Mouse (Mus musculus) thymus, adult 18-20 months (tissue): ENCODE results near the gene Tmem117.

Experiments used
- DNase-seq, 2 experiments: peaks; one replicate each; pipeline ENCODE4 v3.0.0; 2022; ENCODE audit warnings: mixed read lengths in 2 of 2

Tmem117 gene

GRCm38 (mm10) chr15:94771691-94772090 lies 142.7 kb downstream of the Tmem117 start:
- no peak for DNase-seq

GRCm38 (mm10) chr15:94776119-94777069 lies 147.4 kb downstream of the Tmem117 start:
- no peak for DNase-seq

- no peak for DNase-seq
Observed at GRCm38 (mm10) chr15:94781556-94781955, 152.5 kb downstream of the Tmem117 start.

- DNase-seq, result no peak
Observed at GRCm38 (mm10) chr15:94793455-94793854, 164.4 kb downstream of the Tmem117 start.

GRCm38 (mm10) chr15:94795484-94795883 lies 166.5 kb downstream of the Tmem117 start:
- no peak for DNase-seq

- DNase-seq, result no peak
Observed at GRCm38 (mm10) chr15:94798236-94798635, 169.2 kb downstream of the Tmem117 start.

DNA sequence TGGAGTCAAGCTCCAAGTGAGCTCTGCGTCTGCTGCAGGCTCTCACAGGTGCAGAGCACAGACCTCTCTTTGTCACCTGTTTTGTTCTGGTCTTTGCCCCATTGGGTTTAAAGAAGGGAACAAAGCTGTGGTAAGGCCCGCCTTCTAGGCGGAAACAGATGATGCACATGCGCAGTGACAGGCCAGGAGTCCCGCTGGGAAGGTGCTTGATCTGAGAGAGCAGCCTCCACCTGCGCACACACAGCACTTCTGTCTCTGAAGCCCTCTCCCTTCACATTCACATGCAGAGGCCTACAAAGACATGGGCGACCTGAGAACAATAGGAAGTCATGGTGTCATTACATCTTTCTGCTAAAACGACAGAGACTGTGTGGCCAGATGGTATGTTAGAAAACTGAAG lies 172.4 kb downstream of the Tmem117 start:
- DNase-seq, result no peak

GRCm38 (mm10) chr15:94802820-94803219 lies 173.8 kb downstream of the Tmem117 start:
- DNase-seq, result no peak

DNA sequence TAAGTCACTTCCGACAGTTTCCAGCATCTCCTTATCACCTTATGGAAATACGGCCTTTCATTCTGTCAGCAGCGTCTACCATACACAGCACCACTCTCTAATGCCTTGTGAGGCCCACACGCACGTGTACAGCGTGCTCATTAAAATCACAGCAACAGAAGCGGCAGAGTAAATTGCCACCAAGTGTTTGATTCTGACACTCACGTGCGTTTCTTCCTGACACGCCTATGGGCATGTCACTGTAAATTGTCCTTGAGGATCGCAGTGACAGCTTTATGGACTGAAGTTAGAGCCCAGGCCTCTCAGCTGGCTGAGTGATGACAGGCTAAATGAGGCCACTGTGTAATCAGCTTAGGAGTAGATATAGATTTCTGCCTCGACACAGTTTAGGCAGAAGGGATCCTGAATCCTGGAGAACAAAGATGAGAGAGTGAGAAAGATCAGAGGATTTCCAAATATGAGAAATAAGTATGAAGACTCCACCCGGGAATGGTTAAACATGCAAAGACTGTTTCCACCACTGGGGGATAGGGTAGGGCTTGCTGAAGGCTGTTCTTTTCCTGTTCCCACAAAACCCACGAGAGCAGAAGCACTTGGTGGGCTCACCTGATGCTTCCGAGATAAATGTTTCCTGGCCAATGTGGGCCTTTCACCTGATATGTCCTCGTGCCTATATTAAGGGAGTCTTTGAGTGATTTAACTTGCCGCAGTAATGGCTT lies 174.8 kb downstream of the Tmem117 start:
- DNase-seq, result no peak

DNA sequence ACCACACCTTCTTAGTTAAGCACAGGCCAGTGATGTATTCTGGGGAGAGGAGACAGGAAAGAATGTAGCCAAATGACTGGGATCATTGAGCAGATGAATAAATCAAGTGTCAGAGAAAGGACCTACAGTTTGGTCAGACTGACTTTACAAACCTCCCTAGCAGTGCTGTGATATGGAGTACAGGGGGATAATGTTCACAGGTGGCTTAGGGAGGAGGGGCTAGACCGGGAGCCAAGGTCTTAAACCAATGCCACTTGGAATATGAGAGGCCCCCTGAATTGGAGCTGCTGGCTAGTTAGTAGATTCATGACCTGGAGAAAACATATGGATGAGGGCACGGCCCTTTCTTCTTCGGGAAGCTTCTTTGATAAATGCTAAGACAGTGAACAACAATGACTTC lies 177.0 kb downstream of the Tmem117 start:
- DNase-seq, result no peak

DNA sequence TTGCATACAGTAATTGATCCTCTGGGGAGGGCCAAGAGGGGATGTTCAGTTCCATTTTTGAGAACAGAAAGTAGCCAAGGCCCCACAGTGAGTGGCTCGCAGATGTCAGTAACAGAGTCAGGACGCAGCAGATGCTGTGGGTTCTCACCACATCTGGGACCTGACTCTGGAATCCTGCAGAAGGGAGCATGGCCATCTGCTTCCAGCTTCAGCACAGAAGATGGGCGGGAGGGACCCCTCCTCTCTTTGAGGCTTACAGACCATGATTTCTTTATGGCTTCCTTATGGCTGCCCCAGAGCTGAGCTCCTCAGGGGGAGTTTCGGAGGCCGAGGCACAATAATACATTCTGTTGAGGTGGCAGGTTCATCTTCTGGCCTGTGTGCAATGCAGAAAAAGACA lies 182.5 kb downstream of the Tmem117 start:
- no peak for DNase-seq

GRCm38 (mm10) chr15:94814213-94815100 lies 185.4 kb downstream of the Tmem117 start:
- no peak for DNase-seq

DNA sequence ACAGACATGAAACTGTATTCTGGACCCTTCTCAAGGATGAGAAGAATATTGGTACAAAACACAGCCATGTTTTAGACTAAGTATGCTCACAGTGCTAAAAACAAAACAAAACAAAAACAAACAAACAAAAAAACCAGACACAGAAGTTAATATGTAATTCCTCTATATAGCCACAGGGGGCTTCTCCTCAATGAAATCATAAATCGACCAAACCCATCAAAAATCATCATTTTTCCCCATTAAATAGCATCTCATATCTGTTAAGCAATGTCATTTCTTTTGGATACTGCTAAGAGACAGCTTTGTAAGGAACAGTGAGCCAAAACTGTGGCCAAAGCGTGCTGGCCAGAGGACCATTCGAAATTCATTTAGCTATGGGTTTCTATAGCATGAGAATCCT lies 206.6 kb downstream of the Tmem117 start:
- no peak for DNase-seq

DNA sequence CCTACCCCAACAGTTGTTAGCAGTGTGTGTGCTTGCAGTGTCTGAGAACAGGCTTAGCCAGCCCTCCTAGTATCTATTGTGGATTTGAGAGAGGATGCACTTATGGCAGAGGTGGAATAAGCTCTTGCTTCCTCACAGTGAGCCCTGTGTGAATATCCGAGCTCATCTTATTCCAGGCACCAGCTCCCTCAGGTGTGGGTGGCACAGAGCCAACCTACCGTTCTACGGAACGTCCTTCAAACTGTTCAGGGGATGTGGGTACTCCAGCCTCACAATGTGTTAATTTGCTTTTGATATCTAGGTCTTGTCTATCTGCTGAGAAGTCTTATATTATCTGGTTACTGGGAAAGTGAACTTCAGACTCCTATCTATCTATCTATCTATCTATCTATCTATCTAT lies 209.6 kb downstream of the Tmem117 start:
- no peak for DNase-seq

- DNase-seq, result no peak
Observed at GRCm38 (mm10) chr15:94847501-94847900, 218.5 kb downstream of the Tmem117 start.

- DNase-seq, result no peak
Observed at GRCm38 (mm10) chr15:94859641-94860040, 230.6 kb downstream of the Tmem117 start.

- no peak for DNase-seq
Observed at GRCm38 (mm10) chr15:94861173-94861572, 232.1 kb downstream of the Tmem117 start.

DNA sequence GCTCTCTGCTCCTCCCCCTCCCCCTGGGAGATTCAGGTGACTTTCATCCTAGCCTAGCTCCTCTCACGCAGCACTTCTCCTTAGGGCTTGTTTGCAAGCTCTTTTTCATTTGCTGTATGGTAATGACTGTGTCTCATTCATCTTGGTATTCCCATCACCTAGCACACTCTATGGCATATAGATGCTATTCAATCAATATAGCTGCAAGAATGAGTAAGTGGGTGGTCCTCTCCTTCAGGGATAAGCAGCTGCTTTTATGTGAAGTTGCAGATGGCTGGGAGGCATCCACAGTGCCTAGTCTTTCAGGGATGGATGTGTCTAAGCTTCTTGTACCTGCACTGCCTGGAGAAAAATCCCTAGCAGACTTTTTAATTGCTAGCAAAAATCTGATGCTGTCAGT lies 235.1 kb downstream of the Tmem117 start:
- DNase-seq, result no peak

DNA sequence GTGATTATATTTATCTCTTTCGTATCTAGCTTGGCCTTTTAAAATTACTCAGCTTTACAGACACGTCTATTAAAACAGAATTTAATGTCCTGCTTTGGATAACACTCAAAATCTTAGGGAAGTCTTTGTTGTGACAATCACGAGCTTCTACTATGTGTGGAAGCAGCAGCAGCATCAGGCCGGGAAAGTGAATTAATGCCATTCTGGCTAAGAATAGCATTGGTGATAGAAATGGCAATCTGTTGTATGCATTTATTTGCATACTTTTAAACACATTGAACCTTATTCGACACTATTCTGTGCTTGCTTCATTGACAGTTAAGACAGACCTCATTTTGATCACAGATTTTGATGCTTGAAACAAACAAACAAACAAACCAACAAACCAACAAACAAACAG lies 239.3 kb downstream of the Tmem117 start:
- no peak for DNase-seq

DNA sequence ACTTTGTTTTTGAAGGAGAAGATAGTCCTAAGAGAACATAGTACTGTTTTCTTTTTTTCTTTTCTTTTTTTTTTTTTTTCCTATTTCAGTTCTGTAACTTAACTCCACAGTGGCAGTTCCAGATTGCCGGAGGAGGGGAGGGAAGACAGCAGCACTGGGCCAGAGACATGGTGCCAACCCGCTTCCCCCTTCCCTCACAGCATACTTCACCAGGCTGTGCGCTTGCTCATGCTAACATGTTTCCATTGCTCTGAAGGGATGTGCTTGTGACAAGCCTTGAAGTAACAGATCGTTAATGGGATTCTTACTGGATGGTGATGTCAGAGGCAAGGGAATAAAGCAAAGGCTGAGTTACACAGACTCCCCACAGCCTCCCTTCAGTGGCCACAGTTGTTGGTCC lies 256.0 kb downstream of the Tmem117 start:
- DNase-seq, result no peak

GRCm38 (mm10) chr15:94893201-94893600 lies 264.2 kb downstream of the Tmem117 start:
- DNase-seq, result no peak

DNA sequence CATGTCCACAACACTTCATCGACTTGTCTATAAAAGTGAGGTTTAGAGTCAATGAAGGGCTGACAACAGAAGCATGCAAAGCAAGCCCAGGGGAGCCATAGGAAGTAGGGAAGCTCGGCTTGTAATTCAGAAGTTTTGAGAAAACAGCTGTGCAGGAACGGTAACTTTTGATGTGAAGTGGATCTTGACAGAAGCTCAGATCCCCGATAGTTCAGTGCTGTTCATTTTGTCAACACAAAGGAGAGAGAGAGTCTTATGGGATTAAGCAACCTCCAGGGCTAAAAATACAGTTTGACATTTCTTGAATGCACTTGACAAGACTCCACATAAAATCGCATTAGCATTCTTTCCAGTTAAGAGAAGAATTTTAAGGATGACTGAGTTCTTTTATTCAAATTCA lies 265.1 kb downstream of the Tmem117 start:
- no peak for DNase-seq

DNA sequence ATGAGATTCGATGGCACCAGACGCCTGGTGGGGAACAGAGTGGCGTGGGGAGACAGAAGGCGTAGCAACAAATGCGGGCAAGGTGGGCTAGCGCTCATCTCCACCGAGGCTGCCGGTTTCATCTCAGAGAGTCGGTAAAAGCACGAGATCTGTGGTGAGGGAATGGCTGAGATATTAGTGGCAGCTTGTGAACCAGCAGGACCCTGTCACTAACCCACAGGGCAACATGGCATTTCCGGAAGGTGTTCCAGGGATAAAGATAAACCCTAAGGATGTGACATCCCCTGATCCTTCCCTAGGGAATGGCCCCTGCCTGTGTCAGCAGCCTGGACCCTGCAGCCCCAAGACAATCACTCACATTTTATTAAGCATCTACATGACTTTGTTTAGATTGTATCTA lies 266.6 kb downstream of the Tmem117 start:
- DNase-seq, result no peak
